Mouse (Mus musculus): Measurements from ENCODE around the gene Fbxo11. TPM values are rescaled to one million over a fixed set of nuclear protein-coding genes. Genes with fewer than 3 reads are reported as not detected.

Fbxo11 gene
- 7.5 and 8.6 TPM in 2 replicates for polyA plus RNA-seq (2012; rRNA removed)

GRCm38 (mm10) chr17:88065031-88065800 lies at the start of gene Fbxo11:
Gene Fbxo11, minus strand, starts transcription at chr17:88065291.

GRCm38 (mm10) chr17:87974629-87975228 lies 90.4 kb downstream of the Fbxo11 start, which contains the start of gene Msh6:
Gene Msh6, plus strand, starts transcription at chr17:87975062.

Other genes with a start within 250 kb of the Fbxo11 start
- not detected in 2 replicates for gene Rpl36-ps4, start 144.3 kb downstream of the Fbxo11 start, polyA plus RNA-seq (2012; rRNA removed)
- 12.0 and 13.9 TPM in 2 replicates for gene Msh6, start 90.2 kb downstream of the Fbxo11 start, polyA plus RNA-seq (2012; rRNA removed)

Data from liver, embryonic 14 days (tissue).